Comparison of ENCODE assay signal across 25 mouse cellular contexts in genomic region chr8:45264918-45265317, GRCm38 (mm10). TPM values are rescaled to one million over a fixed set of nuclear protein-coding genes. Genes with fewer than 3 reads are reported as not detected.
A peak's percentile ranks its signal among the peaks of the same experiment; 100 is the strongest.
DNase-seq lines count a peak whose midpoint lies in the region; ATAC-seq and TF ChIP-seq lines count a peak whose summit lies in the region.
"Had no signal": no experiment of that assay in that cellular context is flagged by ENCODE, and none has a peak within 500 bp of the region (broad histone marks: within the 10 kb centered on the region; RNA-seq: fewer than 3 reads in every experiment).

No protein-coding gene starts in this region.

- peak; percentile 80 for ATAC-seq in intestine, embryonic 15.5 days
- peak; percentile 85 for ATAC-seq in intestine, postnatal 0 days
- ATAC-seq in liver, embryonic 14.5 days (ENCODE audit: insufficient read depth) = peak; percentile 74
- ATAC-seq in stomach, embryonic 16.5 days (ENCODE audit: insufficient read depth, low FRiP score) = peak; percentile 76
- no peak for ATAC-seq in midbrain, embryonic 14.5 days (ENCODE audit: low FRiP score, low TSS enrichment)
- ATAC-seq: activated CD4-positive, CD25-positive, alpha-beta regulatory T cell, adult 4 months; forebrain, embryonic 14.5 days; Patski had no signal

- no peak overlapping the region for H3K4me2 ChIP-seq in intestine, embryonic 15.5 days (replicated peaks)
- no peak overlapping the region for H3K4me2 ChIP-seq in intestine, postnatal 0 days (replicated peaks; ENCODE audit: low read depth)
- no peak overlapping the region for H3K4me2 ChIP-seq in liver, embryonic 14.5 days (ENCODE audit: low read depth)
- H3K4me2 ChIP-seq in stomach, embryonic 16.5 days (ENCODE audit: low read depth, low read length) = no peak overlapping the region
- H3K4me2 ChIP-seq in midbrain, embryonic 14.5 days (ENCODE audit: low read length) = no peak overlapping the region
- H3K4me2 ChIP-seq: embryonic facial prominence, embryonic 15.5 days; heart, embryonic 11.5 days; heart, embryonic 15.5 days; hindbrain, embryonic 14.5 days had no signal

- H3K27me3 ChIP-seq in intestine, embryonic 15.5 days (replicated peaks) = no peaks in the 10 kb centered on the region
- H3K27me3 ChIP-seq in intestine, postnatal 0 days (replicated peaks; ENCODE audit: control insufficient read depth, insufficient read depth, low read length) = no peaks in the 10 kb centered on the region
- H3K27me3 ChIP-seq in liver, embryonic 14.5 days (ENCODE audit: control insufficient read depth, insufficient read depth, low read length) = no peaks in the 10 kb centered on the region
- no peaks in the 10 kb centered on the region for H3K27me3 ChIP-seq in stomach, embryonic 16.5 days (ENCODE audit: control insufficient read depth, insufficient read depth, low read length)
- no peaks in the 10 kb centered on the region for H3K27me3 ChIP-seq in midbrain, embryonic 14.5 days (ENCODE audit: control insufficient read depth, insufficient read depth, low read length)
- H3K27me3 ChIP-seq in heart, embryonic 10.5 days (ENCODE audit: insufficient read depth, poor library complexity, severe bottlenecking) = no peaks in the 10 kb centered on the region
- H3K27me3 ChIP-seq: CH12.LX; embryonic facial prominence, embryonic 15.5 days; heart, embryonic 15.5 days had no signal

- TF ChIP-seq CTCF in intestine, postnatal 0 days (IDR thresholded peaks at IDR 0.05; ENCODE audit: low read depth) = no peak
- no peak for TF ChIP-seq CTCF in liver, embryonic 14.5 days (IDR thresholded peaks at IDR 0.05; ENCODE audit: low read depth)

- no peak overlapping the region for H3K9ac ChIP-seq in intestine, embryonic 15.5 days
- no peak overlapping the region for H3K9ac ChIP-seq in intestine, postnatal 0 days (ENCODE audit: low read depth, low read length)
- no peak overlapping the region for H3K9ac ChIP-seq in liver, embryonic 14.5 days (replicated peaks)
- H3K9ac ChIP-seq in stomach, embryonic 16.5 days (ENCODE audit: low read length) = no peak overlapping the region
- no peak overlapping the region for H3K9ac ChIP-seq in midbrain, embryonic 14.5 days (replicated peaks; ENCODE audit: low read length)
- H3K9ac ChIP-seq: embryonic facial prominence, embryonic 15.5 days; heart, embryonic 15.5 days; hindbrain, embryonic 14.5 days had no signal

- 71% methylated on average over 4 of the region's 4 CpGs for WGBS in intestine, embryonic 15.5 days
- 55% methylated on average over 4 of the region's 4 CpGs for WGBS in intestine, postnatal 0 days
- WGBS in liver, embryonic 14.5 days (ENCODE audit: insufficient replicate concordance) = 38% methylated on average over 4 of the region's 4 CpGs
- WGBS in stomach, embryonic 16.5 days = 73% methylated on average over 4 of the region's 4 CpGs
- WGBS in midbrain, embryonic 14.5 days = 93% methylated on average over 4 of the region's 4 CpGs
- 72% methylated on average over 4 of the region's 4 CpGs for WGBS in heart, embryonic 10.5 days

- H3K4me3 ChIP-seq in intestine, embryonic 15.5 days (replicated peaks) = no peak overlapping the region
- H3K4me3 ChIP-seq in intestine, postnatal 0 days (ENCODE audit: low read depth, low read length) = no peak overlapping the region
- no peak overlapping the region for H3K4me3 ChIP-seq in liver, embryonic 14.5 days (ENCODE audit: insufficient read depth in 1 of 2, low read depth in 2 of 2, low read length in 2 of 2)
- no peak overlapping the region for H3K4me3 ChIP-seq in stomach, embryonic 16.5 days (replicated peaks; ENCODE audit: low read length)
- no peak overlapping the region for H3K4me3 ChIP-seq in midbrain, embryonic 14.5 days (replicated peaks; ENCODE audit: low read depth, low read length)
- H3K4me3 ChIP-seq in heart, embryonic 10.5 days = no peak overlapping the region
- H3K4me3 ChIP-seq: embryonic facial prominence, embryonic 15.5 days; erythroblast, embryonic 14.5 days; forebrain, embryonic 10.5 days; heart, embryonic 15.5 days; hindbrain, embryonic 10.5 days had no signal

- no peaks in the 10 kb centered on the region for H3K9me3 ChIP-seq in intestine, embryonic 15.5 days
- no peaks in the 10 kb centered on the region for H3K9me3 ChIP-seq in intestine, postnatal 0 days (ENCODE audit: control insufficient read depth)
- H3K9me3 ChIP-seq in liver, embryonic 14.5 days (ENCODE audit: control insufficient read depth, low read length) = no peaks in the 10 kb centered on the region
- no peaks in the 10 kb centered on the region for H3K9me3 ChIP-seq in stomach, embryonic 16.5 days (replicated peaks; ENCODE audit: control insufficient read depth, low read length)
- peaks cover 3% of the 10 kb centered on the region; the same call in 1 of the 2 replicates for H3K9me3 ChIP-seq in midbrain, embryonic 14.5 days (ENCODE audit: control insufficient read depth, low read length)
- no peaks in the 10 kb centered on the region for H3K9me3 ChIP-seq in heart, embryonic 10.5 days
- H3K9me3 ChIP-seq: embryonic facial prominence, embryonic 15.5 days; heart, embryonic 15.5 days had no signal

- no peak overlapping the region for H3K27ac ChIP-seq in intestine, embryonic 15.5 days
- no peak overlapping the region for H3K27ac ChIP-seq in intestine, postnatal 0 days (ENCODE audit: low read depth, low read length)
- H3K27ac ChIP-seq in liver, embryonic 14.5 days = no peak overlapping the region
- H3K27ac ChIP-seq in stomach, embryonic 16.5 days (ENCODE audit: low read length) = no peak overlapping the region
- H3K27ac ChIP-seq in midbrain, embryonic 14.5 days (replicated peaks; ENCODE audit: low read depth, low read length) = no peak overlapping the region
- no peak overlapping the region for H3K27ac ChIP-seq in heart, embryonic 10.5 days
- H3K27ac ChIP-seq: embryonic facial prominence, embryonic 15.5 days; forebrain, embryonic 10.5 days; heart, embryonic 15.5 days; hindbrain, embryonic 10.5 days; hindbrain, embryonic 14.5 days had no signal

- no peaks in the 10 kb centered on the region for H3K4me1 ChIP-seq in intestine, embryonic 15.5 days (replicated peaks)
- H3K4me1 ChIP-seq in intestine, postnatal 0 days (replicated peaks; ENCODE audit: control insufficient read depth, insufficient read depth, low read length) = no peaks in the 10 kb centered on the region
- H3K4me1 ChIP-seq in liver, embryonic 14.5 days (replicated peaks; ENCODE audit: control insufficient read depth in 2 of 2, insufficient read depth in 2 of 2, low read length in 1 of 2) = peaks cover 0 to 5% of the 10 kb centered on the region in 2 experiments; a peak in 1 of 4 replicates
- peaks cover 3% of the 10 kb centered on the region for H3K4me1 ChIP-seq in stomach, embryonic 16.5 days (ENCODE audit: control insufficient read depth, insufficient read depth, low read length)
- no peaks in the 10 kb centered on the region for H3K4me1 ChIP-seq in midbrain, embryonic 14.5 days (ENCODE audit: control insufficient read depth, insufficient read depth, low read length)
- no peaks in the 10 kb centered on the region for H3K4me1 ChIP-seq in heart, embryonic 10.5 days
- H3K4me1 ChIP-seq: embryonic facial prominence, embryonic 15.5 days; forebrain, embryonic 10.5 days; hindbrain, embryonic 10.5 days had no signal

- DNase-seq in liver, embryonic 14.5 days (ENCODE audit: low read depth in 3 of 3, low spot score in 3 of 3) = peak in 1 of 3 experiments; percentile 27
- DNase-seq in midbrain, embryonic 14.5 days = no peak
- DNase-seq in heart, embryonic 10.5 days (ENCODE audit: low spot score) = no peak
- DNase-seq in cerebellum, postnatal 14 days = no peak
- DNase-seq: adrenal gland, postnatal 14 days; cerebellum, adult 11-12 months; cerebellum, adult 9-10 months; embryo, embryonic 11 days; heart, adult 18-20 months; heart, postnatal 14 days had no signal

- no peak for TF ChIP-seq EP300 in liver, embryonic 14.5 days (IDR thresholded peaks at IDR 0.05; ENCODE audit: low read depth)

- H3K36me3 ChIP-seq in intestine, embryonic 15.5 days = no peaks in the 10 kb centered on the region
- no peaks in the 10 kb centered on the region for H3K36me3 ChIP-seq in intestine, postnatal 0 days (ENCODE audit: control insufficient read depth, insufficient read depth)
- H3K36me3 ChIP-seq in liver, embryonic 14.5 days (replicated peaks; ENCODE audit: control insufficient read depth, insufficient read depth, low read depth) = no peaks in the 10 kb centered on the region
- no peaks in the 10 kb centered on the region for H3K36me3 ChIP-seq in stomach, embryonic 16.5 days (ENCODE audit: control insufficient read depth, insufficient read depth, low read length)
- H3K36me3 ChIP-seq in midbrain, embryonic 14.5 days (ENCODE audit: control insufficient read depth, insufficient read depth, low read length) = no peaks in the 10 kb centered on the region
- H3K36me3 ChIP-seq in heart, embryonic 10.5 days = no peaks in the 10 kb centered on the region
- H3K36me3 ChIP-seq: embryonic facial prominence, embryonic 15.5 days; forebrain, embryonic 10.5 days; heart, embryonic 15.5 days; hindbrain, embryonic 10.5 days had no signal

RNA-seq across cellular contexts. Expression of gene F11, which starts 3.1 kb away (rescaled TPM):
- 0.46 and 0.68 TPM in 2 replicates for polyA plus RNA-seq in intestine, embryonic 15.5 days (2015; fragmentation: Nextera tagmentation; extraction: Ambion mirVana)
- not detected in 2 replicates for polyA plus RNA-seq in intestine, postnatal 0 days (2015; fragmentation: Nextera tagmentation; extraction: Ambion mirVana)
- 8.4 and 10.1 TPM in 2 replicates for polyA plus RNA-seq in liver, embryonic 14.5 days (2012; rRNA removed)
- 10.8 and 11.2 TPM in 2 replicates for polyA plus RNA-seq in liver, embryonic 14.5 days (2014; fragmentation: Nextera tagmentation; extraction: Ambion mirVana)
- polyA plus RNA-seq in stomach, embryonic 16.5 days (2015; fragmentation: Nextera tagmentation; extraction: Ambion mirVana) = 1.5 and 1.6 TPM in 2 replicates
- 0.12 TPM in 1 of 2 replicates, not detected in the other for polyA plus RNA-seq in midbrain, embryonic 14.5 days (2014; fragmentation: Nextera tagmentation; extraction: Ambion mirVana)
- polyA plus RNA-seq in heart, embryonic 10.5 days (2016; fragmentation: Nextera tagmentation; extraction: Ambion mirVana) = not detected in 2 replicates
- polyA plus RNA-seq: activated CD4-positive, CD25-positive, alpha-beta regulatory T cell, adult 4 months; embryonic facial prominence, embryonic 11.5 days; embryonic facial prominence, embryonic 15.5 days; forebrain, embryonic 10.5 days; forebrain, embryonic 14.5 days; heart, embryonic 11.5 days; heart, embryonic 15.5 days; hindbrain, embryonic 10.5 days; hindbrain, embryonic 14.5 days; Patski had no signal

RNA-seq across cellular contexts. Expression of gene Klkb1, which starts 29.7 kb away (rescaled TPM):
- 0.08 and 0.11 TPM in 2 replicates for polyA plus RNA-seq in intestine, embryonic 15.5 days (2015; fragmentation: Nextera tagmentation; extraction: Ambion mirVana)
- not detected in 2 replicates for polyA plus RNA-seq in intestine, postnatal 0 days (2015; fragmentation: Nextera tagmentation; extraction: Ambion mirVana)
- 3.1 and 4.3 TPM in 2 replicates for polyA plus RNA-seq in liver, embryonic 14.5 days (2012; rRNA removed)
- polyA plus RNA-seq in liver, embryonic 14.5 days (2014; fragmentation: Nextera tagmentation; extraction: Ambion mirVana) = 6.0 and 6.3 TPM in 2 replicates
- 0.29 and 0.48 TPM in 2 replicates for polyA plus RNA-seq in stomach, embryonic 16.5 days (2015; fragmentation: Nextera tagmentation; extraction: Ambion mirVana)
- not detected in 2 replicates for polyA plus RNA-seq in midbrain, embryonic 14.5 days (2014; fragmentation: Nextera tagmentation; extraction: Ambion mirVana)
- not detected in 2 replicates for polyA plus RNA-seq in heart, embryonic 10.5 days (2016; fragmentation: Nextera tagmentation; extraction: Ambion mirVana)
- polyA plus RNA-seq: embryonic facial prominence, embryonic 11.5 days; erythroblast, embryonic 14.5 days; forebrain, embryonic 14.5 days; heart, embryonic 11.5 days; heart, embryonic 15.5 days; hindbrain, embryonic 10.5 days; hindbrain, embryonic 14.5 days; Patski had no signal

RNA-seq across cellular contexts. Expression of gene Gm45753, which starts 43.3 kb away (rescaled TPM):
- polyA plus RNA-seq in intestine, embryonic 15.5 days (2015; fragmentation: Nextera tagmentation; extraction: Ambion mirVana) = 0.18 and 0.39 TPM in 2 replicates
- polyA plus RNA-seq in intestine, postnatal 0 days (2015; fragmentation: Nextera tagmentation; extraction: Ambion mirVana) = not detected in 2 replicates
- 0.20 TPM in 1 of 2 replicates, not detected in the other for polyA plus RNA-seq in liver, embryonic 14.5 days (2012; rRNA removed)
- polyA plus RNA-seq in liver, embryonic 14.5 days (2014; fragmentation: Nextera tagmentation; extraction: Ambion mirVana) = 7.0 and 9.7 TPM in 2 replicates
- 0.96 and 1.0 TPM in 2 replicates for polyA plus RNA-seq in stomach, embryonic 16.5 days (2015; fragmentation: Nextera tagmentation; extraction: Ambion mirVana)
- polyA plus RNA-seq in midbrain, embryonic 14.5 days (2014; fragmentation: Nextera tagmentation; extraction: Ambion mirVana) = not detected in 2 replicates
- polyA plus RNA-seq in heart, embryonic 10.5 days (2016; fragmentation: Nextera tagmentation; extraction: Ambion mirVana) = not detected in 2 replicates
- polyA plus RNA-seq: activated CD4-positive, CD25-positive, alpha-beta regulatory T cell, adult 4 months; embryonic facial prominence, embryonic 11.5 days; erythroblast, embryonic 14.5 days; forebrain, embryonic 10.5 days; forebrain, embryonic 14.5 days; heart, embryonic 11.5 days; heart, embryonic 15.5 days; hindbrain, embryonic 10.5 days; hindbrain, embryonic 14.5 days had no signal
